Mouse (Mus musculus) brown adipose tissue, adult 24 weeks (tissue): ENCODE measurements at regions not wholly inside any gene's neighbourhood (a gene's known extent, or its start where the extent isn't known, plus 50 kb on each side); places are given as distances from the start of the nearest gene placed in this dataset.

Source experiments
- H3K27ac ChIP-seq: fragments of 200-500 bp; replicated peaks from 2 replicates; pipeline ENCODE4 v1.5.1; 2012; ENCODE audit warnings: low read depth, mild to moderate bottlenecking, low read length
- H3K4me1 ChIP-seq: fragments of 200-500 bp; 2 replicates; pipeline ENCODE4 v1.6.1; 2012; ENCODE audit warnings: low read length, mixed read lengths; ENCODE audit not compliant: control insufficient read depth, insufficient read depth, insufficient read length
- H3K4me3 ChIP-seq: fragments of 200-500 bp; 2 replicates; pipeline ENCODE4 v1.5.1; 2012; ENCODE audit warnings: low read depth, mild to moderate bottlenecking, low read length, moderate library complexity; ENCODE audit not compliant: insufficient read depth

- no peak overlapping the region for H3K27ac ChIP-seq
- no peaks in the 10 kb centered on the region for H3K4me1 ChIP-seq
These were observed 202.8 kb upstream of the Nr4a3 start for GRCm38 (mm10) chr4:47842128-47842656.

GRCm38 (mm10) chr4:47845239-47845638, 199.7 kb upstream of the Nr4a3 start:
- Histone ChIP-seq H3K27ac (no peak overlapping the region), H3K4me1 (no peaks in the 10 kb centered on the region), H3K4me3 (no peak overlapping the region)

More at GRCm38 (mm10) chr4:47842128-47842656, 202.8 kb upstream of the Nr4a3 start:
- no peak overlapping the region for H3K4me3 ChIP-seq

GRCm38 (mm10) chr4:47846389-47847318, 198.3 kb upstream of the Nr4a3 start:
- H3K27ac ChIP-seq: no peak overlapping the region
- no peaks in the 10 kb centered on the region for H3K4me1 ChIP-seq
- H3K4me3 ChIP-seq: no peak overlapping the region

- Histone ChIP-seq H3K4me3 (no peak overlapping the region), H3K27ac (no peak overlapping the region), H3K4me1 (no peaks in the 10 kb centered on the region)
These were observed 183.8 kb upstream of the Nr4a3 start for GRCm38 (mm10) chr4:47861151-47861550.

- Histone ChIP-seq H3K4me3 (no peak overlapping the region), H3K27ac (no peak overlapping the region), H3K4me1 (no peaks in the 10 kb centered on the region)
These were observed 174.8 kb upstream of the Nr4a3 start for GRCm38 (mm10) chr4:47870010-47870637.

GRCm38 (mm10) chr4:47870638-47871019, 174.3 kb upstream of the Nr4a3 start:
- Histone ChIP-seq H3K4me3 (no peak overlapping the region), H3K4me1 (no peaks in the 10 kb centered on the region), H3K27ac (no peak overlapping the region)

GRCm38 (mm10) chr4:47881560-47881959, 163.4 kb upstream of the Nr4a3 start:
- Histone ChIP-seq H3K27ac (no peak overlapping the region), H3K4me1 (no peaks in the 10 kb centered on the region), H3K4me3 (no peak overlapping the region)

- no peak overlapping the region for H3K4me3 ChIP-seq
- H3K4me1 ChIP-seq: no peaks in the 10 kb centered on the region
- H3K27ac ChIP-seq: no peak overlapping the region
These were observed 162.9 kb upstream of the Nr4a3 start for GRCm38 (mm10) chr4:47882076-47882475.

GRCm38 (mm10) chr4:47899579-47899978, 145.4 kb upstream of the Nr4a3 start:
- H3K4me3 ChIP-seq: no peak overlapping the region
- H3K27ac ChIP-seq: no peak overlapping the region
- no peaks in the 10 kb centered on the region for H3K4me1 ChIP-seq

GRCm38 (mm10) chr4:47902749-47903148, 142.2 kb upstream of the Nr4a3 start:
- no peak overlapping the region for H3K27ac ChIP-seq
- no peak overlapping the region for H3K4me3 ChIP-seq
- no peaks in the 10 kb centered on the region for H3K4me1 ChIP-seq

- Histone ChIP-seq H3K4me3 (no peak overlapping the region), H3K27ac (no peak overlapping the region), H3K4me1 (no peaks in the 10 kb centered on the region)
These were observed 132.7 kb upstream of the Nr4a3 start for GRCm38 (mm10) chr4:47912259-47912658.

- no peaks in the 10 kb centered on the region for H3K4me1 ChIP-seq
These were observed 125.4 kb upstream of the Nr4a3 start for GRCm38 (mm10) chr4:47919576-47919975.

GRCm38 (mm10) chr4:47931464-47931863, 113.5 kb upstream of the Nr4a3 start:
- Histone ChIP-seq H3K4me3 (no peak overlapping the region), H3K27ac (no peak overlapping the region), H3K4me1 (no peaks in the 10 kb centered on the region)

More at GRCm38 (mm10) chr4:47919576-47919975, 125.4 kb upstream of the Nr4a3 start:
- no peak overlapping the region for H3K27ac ChIP-seq
- H3K4me3 ChIP-seq: no peak overlapping the region

GRCm38 (mm10) chr4:47933526-47933925, 111.4 kb upstream of the Nr4a3 start:
- H3K4me1 ChIP-seq: no peaks in the 10 kb centered on the region

GRCm38 (mm10) chr4:47935547-47935946, 109.4 kb upstream of the Nr4a3 start:
- Histone ChIP-seq H3K4me3 (no peak overlapping the region), H3K4me1 (no peaks in the 10 kb centered on the region), H3K27ac (no peak overlapping the region)

More at GRCm38 (mm10) chr4:47933526-47933925, 111.4 kb upstream of the Nr4a3 start:
- Histone ChIP-seq H3K4me3 (no peak overlapping the region), H3K27ac (no peak overlapping the region)
